Mouse (Mus musculus) CD4-positive, CD25-positive, alpha-beta regulatory T cell, adult 2 months (primary cell): Measurements from ENCODE around the gene Ltbp4.
A peak's percentile ranks its signal among the peaks of the same experiment; 100 is the strongest.

Experiments
- DNase-seq: peaks from one replicate; pipeline ENCODE4 v3.0.0-alpha.2; 2012; ENCODE audit warnings: low read depth, low spot score

Ltbp4 gene

DNA sequence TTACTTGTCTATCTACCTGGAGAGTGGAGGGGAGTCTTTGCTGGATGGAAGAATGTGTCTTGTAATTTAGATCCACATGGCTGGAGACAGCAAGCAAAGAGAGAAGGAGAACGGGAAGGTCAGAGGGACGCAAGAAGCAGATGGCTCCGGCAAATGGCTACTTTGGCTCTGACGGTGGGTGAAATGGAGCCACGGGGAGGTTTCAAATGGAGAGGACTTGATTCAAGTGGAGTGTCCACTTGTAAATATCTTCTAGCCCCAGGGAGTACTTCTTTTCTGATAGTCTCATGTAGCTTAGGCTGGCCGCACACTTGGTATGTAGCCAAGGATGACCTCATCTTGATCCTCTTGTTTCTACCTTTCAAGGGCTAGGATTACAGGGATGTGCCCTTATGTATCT is 38.7 kb downstream of the Ltbp4 start:
- no peak for DNase-seq

- DNase-seq = no peak
These were observed 39.4 kb downstream of the Ltbp4 start for GRCm38 (mm10) chr7:27298033-27298610.

DNA sequence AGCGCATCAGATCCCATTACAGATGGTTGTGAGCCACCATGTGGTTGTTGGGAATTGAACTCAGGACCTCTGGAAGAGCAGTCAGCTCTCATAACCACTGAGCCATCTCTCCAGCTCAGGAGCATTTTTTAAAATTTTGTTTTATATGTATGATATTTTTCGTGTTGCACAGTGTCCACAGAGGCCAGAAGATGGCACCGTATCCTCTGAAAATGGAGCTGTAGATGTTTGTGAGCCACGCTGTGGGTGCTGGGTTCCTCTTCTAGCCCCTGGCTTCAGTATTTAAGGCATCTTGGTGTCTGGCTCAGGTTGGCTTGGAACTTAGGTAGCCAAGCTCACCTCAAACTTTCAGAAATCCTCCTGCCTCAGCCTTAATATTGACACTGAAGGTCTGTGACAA is 41.0 kb downstream of the Ltbp4 start:
- DNase-seq = no peak

GRCm38 (mm10) chr7:27295956-27296355 is 41.5 kb downstream of the Ltbp4 start:
- no peak for DNase-seq

GRCm38 (mm10) chr7:27291795-27292466 is 45.6 kb downstream of the Ltbp4 start:
- no peak for DNase-seq

- DNase-seq = no peak
These were observed 46.9 kb downstream of the Ltbp4 start for GRCm38 (mm10) chr7:27290555-27290954.

DNA sequence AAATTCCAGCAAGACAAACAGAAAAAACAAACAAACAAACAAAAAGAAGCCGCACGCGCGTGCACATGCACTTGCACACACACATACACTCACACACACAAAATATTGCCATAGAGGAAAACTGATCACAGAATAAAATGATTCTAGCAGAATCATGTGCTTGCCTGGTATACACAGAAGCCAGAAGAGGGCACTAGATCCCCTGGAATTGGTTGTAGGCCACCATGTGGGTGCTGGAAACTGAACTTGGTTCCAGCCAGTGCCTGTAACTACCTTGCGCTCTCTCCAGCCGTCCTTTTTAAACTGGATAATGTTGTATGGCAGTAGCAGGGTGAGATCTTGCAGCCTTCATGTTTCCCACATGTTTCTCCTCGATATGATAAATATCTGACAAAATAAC is 48.8 kb downstream of the Ltbp4 start:
- no peak for DNase-seq

DNA sequence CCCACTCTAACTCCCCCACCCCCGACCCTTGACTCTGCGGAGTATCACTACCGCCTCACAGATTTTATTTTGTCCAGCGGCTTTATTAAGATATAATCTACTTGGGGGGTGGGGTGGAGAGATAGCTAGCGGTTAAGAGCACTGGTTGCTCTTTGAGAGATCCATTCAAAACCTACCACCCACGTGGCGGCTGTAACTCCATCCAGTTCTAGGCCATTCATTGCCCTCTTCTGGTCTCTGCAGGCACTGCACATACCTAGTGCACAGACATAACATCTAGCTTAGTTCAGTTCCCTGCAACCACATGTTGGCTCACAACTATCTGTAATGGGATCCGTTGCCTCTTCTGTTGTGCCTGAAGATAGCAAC is 51.8 kb downstream of the Ltbp4 start:
- peak; percentile 76 for DNase-seq

DNA sequence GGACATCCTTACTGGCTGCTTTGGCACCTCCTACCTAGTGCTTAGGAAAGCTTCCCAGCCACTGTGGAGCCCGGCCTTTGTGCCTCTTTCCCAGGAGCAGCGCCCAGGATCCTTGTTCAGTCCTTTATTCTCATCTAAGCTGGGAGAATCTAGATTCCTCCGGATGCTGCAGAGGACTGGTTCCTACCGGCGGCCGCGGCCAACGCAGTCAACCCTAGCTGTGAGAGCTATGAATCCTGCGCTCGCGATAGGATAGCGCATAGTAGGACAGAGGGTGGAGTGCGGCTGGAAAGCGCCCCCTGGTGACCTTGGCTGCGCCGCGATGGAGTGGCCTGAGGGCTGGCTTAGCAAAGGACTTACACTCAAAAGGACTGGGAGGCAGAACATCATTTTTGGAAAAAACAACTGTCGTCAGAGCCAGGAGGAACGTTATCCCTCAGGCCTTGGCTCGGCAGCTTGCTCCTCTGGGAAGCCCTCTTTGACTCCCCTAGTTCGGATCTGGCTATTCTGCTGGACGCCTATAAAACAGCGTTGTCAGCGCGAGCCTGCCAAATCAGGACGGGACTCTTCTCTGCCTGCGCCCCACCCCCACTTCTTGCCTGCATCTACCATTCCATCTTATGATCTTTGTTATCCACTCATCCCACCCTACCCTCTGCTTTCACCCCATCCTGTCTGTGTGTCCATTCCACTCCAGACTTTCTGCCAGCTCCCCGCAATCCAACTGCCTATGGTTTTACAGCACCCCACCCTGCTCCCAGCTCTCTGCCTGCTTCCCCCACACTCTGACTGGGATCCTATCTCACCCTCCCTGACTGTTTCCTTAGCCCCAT is 52.4 kb downstream of the Ltbp4 start:
- DNase-seq = peak; percentile 52

DNA sequence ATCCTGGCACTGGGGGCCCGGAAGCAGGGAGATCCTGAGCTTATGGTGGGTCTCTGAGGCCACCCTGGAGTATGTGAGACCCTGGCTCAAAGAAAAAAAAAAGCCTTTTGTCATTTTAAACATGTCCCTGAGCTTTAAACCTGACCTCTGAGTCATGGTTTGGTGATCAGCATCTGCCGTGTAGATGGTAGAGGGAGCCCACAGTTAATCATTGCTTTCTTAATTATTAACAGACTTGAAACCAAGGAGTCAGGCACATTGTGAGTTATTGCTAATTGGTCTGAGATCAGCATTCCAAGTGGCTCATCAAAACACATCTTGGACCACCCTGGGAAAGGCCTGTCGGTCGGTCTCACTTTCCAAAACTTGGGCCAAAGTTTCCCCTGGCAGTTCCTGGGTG is 55.3 kb downstream of the Ltbp4 start:
- DNase-seq = no peak

- DNase-seq = no peak
These were observed 55.8 kb downstream of the Ltbp4 start for GRCm38 (mm10) chr7:27281717-27282116.

DNA sequence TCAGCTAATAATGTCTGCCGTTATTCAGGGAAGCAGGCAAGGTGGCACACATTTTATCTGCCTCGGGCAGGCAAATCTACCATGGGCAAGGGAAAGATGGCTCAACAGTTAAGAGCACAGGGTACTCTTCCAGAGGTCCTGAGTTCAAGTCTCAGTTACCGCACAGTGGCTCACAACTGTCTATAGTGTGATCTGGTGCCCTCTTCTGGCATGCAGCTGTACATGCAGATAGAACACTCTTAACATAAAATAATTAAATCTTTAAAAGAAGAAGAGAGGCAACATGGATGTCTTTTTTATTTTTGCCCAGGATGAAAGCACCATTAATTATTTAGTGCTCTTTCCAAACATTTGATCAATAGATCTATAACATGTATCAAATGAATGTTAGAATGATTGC is 60.3 kb downstream of the Ltbp4 start:
- peak; percentile 60 for DNase-seq

DNA sequence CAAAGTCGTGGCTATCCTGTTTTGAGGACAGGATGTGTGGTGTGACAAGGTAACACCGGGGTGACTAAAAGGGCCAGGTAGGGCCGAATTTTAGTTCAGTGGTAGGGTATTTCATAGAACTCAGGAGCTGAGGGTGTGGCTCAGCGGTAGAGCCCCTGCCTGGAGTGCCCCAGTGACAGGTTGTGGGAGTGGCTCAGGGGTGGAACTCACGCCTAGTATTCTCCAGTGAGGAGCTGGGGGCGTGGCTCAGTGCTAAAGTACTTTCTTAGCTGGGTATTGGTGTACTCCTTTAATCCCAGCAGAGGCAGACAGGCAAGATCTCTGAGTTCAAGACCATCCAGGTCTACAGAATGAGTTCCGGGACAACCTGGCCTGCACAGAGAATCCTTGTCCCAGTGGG is 61.5 kb downstream of the Ltbp4 start:
- no peak for DNase-seq

GRCm38 (mm10) chr7:27274916-27275315 is 62.6 kb downstream of the Ltbp4 start:
- no peak for DNase-seq

DNA sequence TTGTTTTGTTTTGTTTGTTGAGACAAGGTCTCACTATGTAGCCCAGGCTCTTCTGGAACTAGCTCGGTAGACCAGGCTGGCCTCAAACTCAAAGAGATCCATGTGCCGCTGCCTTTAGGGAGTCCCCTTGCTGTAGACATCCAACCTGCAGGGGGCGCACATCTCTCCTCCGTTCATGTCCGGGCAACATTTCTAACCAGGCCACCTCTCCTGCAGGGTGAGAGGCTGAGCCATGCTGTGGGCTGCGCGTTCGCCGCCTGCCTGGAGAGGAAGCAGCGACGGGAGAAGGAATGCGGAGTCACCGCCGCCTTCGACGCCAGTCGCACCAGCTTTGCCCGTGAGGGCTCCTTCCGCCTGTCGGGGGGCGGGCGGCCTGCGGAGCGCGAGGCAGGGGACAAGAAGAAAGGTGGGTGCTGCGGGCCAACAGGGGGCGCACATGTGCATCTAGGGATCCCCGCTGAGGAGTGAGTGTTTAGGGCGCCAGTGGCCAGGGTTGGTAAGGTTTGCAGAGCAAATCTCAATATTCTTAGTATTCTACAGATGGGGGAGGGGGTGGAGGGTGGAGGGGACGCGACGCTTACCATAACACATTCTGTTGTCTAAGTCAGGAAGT is 63.6 kb downstream of the Ltbp4 start:
- DNase-seq = peak; percentile 70

- no peak for DNase-seq
These were observed 66.1 kb downstream of the Ltbp4 start for GRCm38 (mm10) chr7:27271423-27271822.

DNA sequence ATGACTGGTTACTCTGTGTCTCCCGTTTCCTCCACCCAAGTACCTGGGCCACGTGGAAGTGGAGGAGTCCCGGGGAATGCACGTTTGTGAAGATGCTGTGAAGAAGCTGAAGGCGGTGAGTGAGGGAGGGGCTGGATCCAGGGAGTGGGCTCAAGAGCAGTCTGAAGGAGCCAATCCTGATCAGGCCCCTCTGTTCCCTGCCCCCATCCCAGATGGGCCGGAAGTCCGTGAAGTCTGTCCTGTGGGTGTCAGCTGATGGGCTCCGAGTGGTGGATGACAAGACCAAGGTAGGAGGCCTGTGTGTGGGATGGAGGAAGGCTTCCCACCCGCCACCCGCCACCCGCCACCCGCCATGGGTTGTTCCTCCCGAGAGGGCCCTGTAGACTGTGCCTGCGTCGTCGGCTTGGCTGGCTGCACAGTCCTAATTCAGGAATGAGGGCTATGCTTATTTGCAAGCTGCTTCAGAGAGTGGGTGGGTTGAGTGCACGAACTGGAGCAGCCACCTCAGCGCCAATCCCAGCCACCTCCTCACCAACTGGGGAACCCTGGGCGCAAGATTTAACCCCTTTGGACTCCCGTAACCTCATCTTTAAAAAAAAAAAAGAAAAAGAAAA is 70.9 kb downstream of the Ltbp4 start:
- no peak for DNase-seq

- DNase-seq = no peak
These were observed 72.7 kb downstream of the Ltbp4 start for GRCm38 (mm10) chr7:27264761-27265160.

GRCm38 (mm10) chr7:27261888-27262287 is 75.6 kb downstream of the Ltbp4 start:
- no peak for DNase-seq

DNA sequence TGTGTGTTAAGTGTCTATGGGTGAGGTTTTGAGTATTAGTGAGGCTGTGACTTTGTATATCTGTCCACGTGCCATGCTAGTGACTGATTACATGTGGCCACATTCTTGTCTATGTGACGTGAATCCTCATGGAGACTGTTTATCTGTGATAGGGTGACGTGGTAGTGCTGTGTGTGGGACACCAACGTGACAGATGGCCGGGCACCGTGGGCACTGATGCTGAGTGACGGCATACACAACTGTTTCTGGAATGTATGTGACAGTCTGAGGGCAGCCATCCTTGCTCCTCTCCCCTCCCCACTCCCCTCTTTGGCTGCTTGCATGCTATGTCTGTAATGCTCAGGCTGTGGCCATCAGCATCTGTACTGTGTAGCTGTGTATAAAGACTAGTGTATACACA is 76.6 kb downstream of the Ltbp4 start:
- no peak for DNase-seq

DNA sequence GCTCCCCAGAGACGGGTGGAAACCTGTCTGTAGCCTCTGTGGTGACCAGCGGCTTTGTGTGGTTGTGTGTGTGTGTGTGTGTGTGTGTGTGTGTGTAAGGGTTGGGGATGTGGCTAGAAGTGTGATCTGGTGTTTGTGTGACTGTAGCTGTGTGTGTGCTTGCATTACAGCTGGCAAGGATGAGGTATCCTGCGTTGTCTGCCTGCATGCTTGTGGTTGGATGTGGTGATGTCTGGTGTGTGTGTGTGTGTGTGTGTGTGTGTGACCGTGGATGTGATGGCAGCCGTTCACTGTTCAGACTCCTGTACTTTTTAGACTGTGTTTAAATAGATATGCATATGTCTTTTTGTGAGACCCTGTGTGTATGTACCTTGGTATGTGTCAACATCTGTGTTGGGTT is 77.7 kb downstream of the Ltbp4 start:
- DNase-seq = peak; percentile 37

- peak; percentile 20 for DNase-seq
These were observed 78.2 kb downstream of the Ltbp4 start for GRCm38 (mm10) chr7:27259271-27259721.
